Mouse (Mus musculus) midbrain, embryonic 14.5 days (tissue): ENCODE measurements at regions not wholly inside any gene's neighbourhood (a gene's known extent, or its start where the extent isn't known, plus 50 kb on each side); places are given as distances from the start of the nearest gene placed in this dataset.

Experiments used
- ATAC-seq: fragments of 200-750 bp; cut with Nextera tagmentation; 2 replicates; pipeline ENCODE4 v1.8.0; 2017; ENCODE audit warnings: moderate number of reproducible peaks, moderate library complexity; ENCODE audit not compliant: low FRiP score, low TSS enrichment
- DNase-seq: peaks from one replicate; pipeline ENCODE4 v3.0.0-alpha.2; 2015
- H3K27ac ChIP-seq: fragments of 300-500 bp; sonication (generic); replicated peaks from 2 replicates; pipeline ENCODE4 v1.5.1; 2014; ENCODE audit warnings: mild to moderate bottlenecking, low read depth, low read length, moderate library complexity
- H3K27me3 ChIP-seq: fragments of 300-500 bp; sonication (generic); 2 replicates; pipeline ENCODE4 v1.6.1; 2014; ENCODE audit warnings: low read length, control low read depth, mixed read lengths; ENCODE audit not compliant: control insufficient read depth, insufficient read depth
- H3K36me3 ChIP-seq: fragments of 300-500 bp; sonication (generic); 2 replicates; pipeline ENCODE4 v1.6.1; 2014; ENCODE audit warnings: low read length, control low read depth; ENCODE audit not compliant: control insufficient read depth, insufficient read depth
- H3K4me1 ChIP-seq: fragments of 300-500 bp; sonication (generic); 2 replicates; pipeline ENCODE4 v1.6.1; 2014; ENCODE audit warnings: mild to moderate bottlenecking, antibody characterized with exemption, low read length, control low read depth; ENCODE audit not compliant: control insufficient read depth, insufficient read depth
- H3K4me2 ChIP-seq: fragments of 300-500 bp; sonication (generic); 2 replicates; pipeline ENCODE4 v1.6.1; 2014; ENCODE audit warnings: mild to moderate bottlenecking, low read length, moderate library complexity
- H3K4me3 ChIP-seq: fragments of 300-500 bp; sonication (generic); replicated peaks from 2 replicates; pipeline ENCODE4 v1.5.1; 2014; ENCODE audit warnings: low read depth, low read length
- H3K9ac ChIP-seq: fragments of 300-500 bp; sonication (generic); replicated peaks from 2 replicates; pipeline ENCODE4 v1.6.1; 2014; ENCODE audit warnings: mild to moderate bottlenecking, low read length, moderate library complexity
- H3K9me3 ChIP-seq: fragments of 300-500 bp; sonication (generic); 2 replicates; pipeline ENCODE4 v1.6.1; 2016; ENCODE audit warnings: low read length, control low read depth, mixed read lengths; ENCODE audit not compliant: control insufficient read depth
- WGBS: fragments of 180-500 bp; shearing (Covaris S2); extraction: QIAGEN DNeasy Blood & Tissue Kit; methylation state at CpG from one replicate; pipeline ENCODE4 v1.1.7; 2014; 5-methylcytosine and 5-hydroxymethylcytosine counted together

- Histone ChIP-seq H3K9me3 (no peaks in the 10 kb centered on the region), H3K27ac (no peak overlapping the region), H3K9ac (no peak overlapping the region), H3K4me2 (no peak overlapping the region), H3K4me3 (no peak overlapping the region), H3K36me3 (no peaks in the 10 kb centered on the region), H3K27me3 (no peaks in the 10 kb centered on the region), H3K4me1 (no peaks in the 10 kb centered on the region)
- DNase-seq (no peak), ATAC-seq (no peak)
- WGBS: 61% methylated on average over 2 of the region's 2 CpGs
Observed at GRCm38 (mm10) chr13:35381641-35382040, 278.0 kb upstream of the Cdyl start.

DNA sequence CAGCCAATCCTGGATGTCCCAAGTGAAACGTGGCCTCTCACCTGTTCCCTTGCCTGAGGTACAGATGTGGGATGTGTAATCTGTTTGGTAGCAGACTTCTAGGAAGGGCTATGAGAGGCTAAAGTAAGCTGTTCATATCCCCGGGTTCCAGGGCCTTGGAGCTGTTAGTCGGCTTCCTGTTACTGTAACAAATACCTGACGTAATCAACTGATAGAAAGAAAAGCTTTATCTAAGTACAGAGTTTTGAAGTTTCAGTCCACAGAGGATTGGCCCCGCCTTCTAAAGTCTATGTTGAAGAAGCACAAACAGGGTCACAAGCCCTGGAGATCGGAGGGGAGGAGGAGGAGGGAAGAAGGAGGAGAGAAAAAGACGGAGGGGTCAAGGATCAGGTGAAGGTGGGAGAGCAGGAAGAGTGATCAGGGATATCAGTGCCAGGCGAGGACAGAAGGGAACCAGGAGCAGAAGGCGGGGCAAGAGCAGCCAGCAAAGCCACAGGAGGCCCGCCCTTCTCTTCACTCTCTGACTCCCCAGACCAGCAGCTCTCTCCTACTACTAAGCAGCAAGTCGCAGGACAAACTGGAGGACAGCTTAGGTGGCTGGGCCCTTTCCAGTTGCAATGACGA lies 276.5 kb upstream of the Cdyl start:
- Histone ChIP-seq H3K4me3 (no peak overlapping the region), H3K9me3 (no peaks in the 10 kb centered on the region), H3K4me2 (no peak overlapping the region), H3K4me1 (no peaks in the 10 kb centered on the region), H3K27me3 (no peaks in the 10 kb centered on the region), H3K27ac (no peak overlapping the region), H3K9ac (no peak overlapping the region), H3K36me3 (no peaks in the 10 kb centered on the region)
- no peak for ATAC-seq
- WGBS: 47% methylated on average over 12 of the region's 12 CpGs
- DNase-seq: no peak

- Histone ChIP-seq H3K27ac (no peak overlapping the region), H3K4me2 (no peak overlapping the region), H3K9me3 (no peaks in the 10 kb centered on the region), H3K4me1 (no peaks in the 10 kb centered on the region), H3K4me3 (no peak overlapping the region), H3K27me3 (no peaks in the 10 kb centered on the region), H3K36me3 (no peaks in the 10 kb centered on the region), H3K9ac (no peak overlapping the region)
- no peak for DNase-seq
- no peak for ATAC-seq
- WGBS: 66% methylated on average over 8 of the region's 8 CpGs
Observed at GRCm38 (mm10) chr13:35383624-35384018, 276.0 kb upstream of the Cdyl start.

DNA sequence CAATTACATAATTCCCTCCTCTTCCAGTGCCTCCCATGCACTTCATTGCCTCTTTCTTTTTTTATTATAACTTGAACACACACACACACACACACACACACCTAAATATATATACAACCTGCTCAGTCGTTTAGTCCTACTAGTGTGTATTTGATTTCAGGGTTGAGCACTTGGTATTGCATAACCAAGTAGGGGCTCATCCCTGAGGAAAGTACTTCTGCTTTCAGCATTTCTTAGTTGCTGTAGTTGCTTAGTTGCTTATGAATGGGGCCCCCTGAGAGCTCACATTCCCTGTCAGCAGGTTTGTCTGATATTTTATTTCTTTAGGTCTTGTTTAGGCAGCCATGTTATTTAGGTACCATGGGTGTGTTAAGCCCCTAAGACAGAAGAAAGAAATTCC lies 271.3 kb upstream of the Cdyl start:
- Histone ChIP-seq H3K27ac (no peak overlapping the region), H3K4me3 (no peak overlapping the region), H3K27me3 (no peaks in the 10 kb centered on the region), H3K9me3 (no peaks in the 10 kb centered on the region), H3K4me2 (no peak overlapping the region), H3K9ac (no peak overlapping the region), H3K36me3 (no peaks in the 10 kb centered on the region), H3K4me1 (no peaks in the 10 kb centered on the region)
- no peak for ATAC-seq
- 66% methylated on average over 1 of the region's 1 CpGs for WGBS
- DNase-seq: no peak

DNA sequence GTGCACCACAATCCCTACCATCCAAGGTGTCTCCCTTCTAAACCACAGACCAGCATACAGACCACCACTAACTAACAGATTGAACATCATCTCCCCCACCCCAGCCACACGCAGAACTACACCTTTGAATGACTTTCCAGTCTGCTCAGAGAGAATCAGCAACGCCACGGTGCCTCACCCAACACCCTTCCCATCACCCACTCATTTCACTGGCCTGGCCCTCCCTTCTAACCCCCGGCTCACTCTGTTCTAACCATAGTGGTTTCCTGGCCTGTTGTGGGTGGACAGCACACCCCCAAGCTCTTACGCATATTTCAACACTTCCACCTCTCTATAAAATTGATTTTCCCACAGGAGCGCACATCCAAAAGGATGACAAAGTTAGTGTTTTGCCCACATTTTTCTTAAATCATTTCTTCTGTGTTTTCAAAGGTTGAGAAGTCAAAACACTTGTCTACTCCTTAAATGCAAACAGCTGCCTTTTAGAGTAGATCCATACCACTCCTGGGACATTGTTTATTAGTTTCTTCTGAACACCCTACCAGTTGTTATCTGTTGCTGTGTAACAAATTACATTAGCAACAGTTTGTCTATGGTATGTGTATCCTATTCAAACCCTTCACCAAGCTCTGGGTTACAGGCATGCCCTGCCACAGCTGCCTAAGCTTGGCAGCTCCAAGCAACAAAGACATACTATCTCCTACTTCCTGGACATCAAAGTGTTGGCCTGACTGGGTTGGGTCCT lies 269.7 kb upstream of the Cdyl start:
- Histone ChIP-seq H3K27me3 (no peaks in the 10 kb centered on the region), H3K4me1 (no peaks in the 10 kb centered on the region), H3K9me3 (no peaks in the 10 kb centered on the region), H3K4me2 (no peak overlapping the region), H3K36me3 (no peaks in the 10 kb centered on the region), H3K9ac (no peak overlapping the region), H3K4me3 (no peak overlapping the region), H3K27ac (no peak overlapping the region)
- 95% methylated on average over 6 of the region's 6 CpGs for WGBS
- ATAC-seq (no peak), DNase-seq (no peak)

- Histone ChIP-seq H3K9me3 (no peaks in the 10 kb centered on the region), H3K27me3 (no peaks in the 10 kb centered on the region)
- ATAC-seq: no peak
Observed at GRCm38 (mm10) chr13:35390526-35390880, 269.1 kb upstream of the Cdyl start.

GRCm38 (mm10) chr13:35392167-35392566 lies 267.5 kb upstream of the Cdyl start:
- Histone ChIP-seq H3K36me3 (no peaks in the 10 kb centered on the region), H3K27ac (no peak overlapping the region), H3K4me2 (no peak overlapping the region), H3K9ac (no peak overlapping the region), H3K4me1 (no peaks in the 10 kb centered on the region), H3K4me3 (no peak overlapping the region), H3K9me3 (no peaks in the 10 kb centered on the region), H3K27me3 (no peaks in the 10 kb centered on the region)
- ATAC-seq: no peak
- WGBS: 93% methylated on average over 6 of the region's 6 CpGs
- DNase-seq: no peak

More at GRCm38 (mm10) chr13:35390526-35390880, 269.1 kb upstream of the Cdyl start:
- 88% methylated on average over 4 of the region's 4 CpGs for WGBS
- H3K4me2 ChIP-seq: no peak overlapping the region
- H3K27ac ChIP-seq: no peak overlapping the region
- H3K9ac ChIP-seq: no peak overlapping the region
- no peaks in the 10 kb centered on the region for H3K36me3 ChIP-seq
- no peak overlapping the region for H3K4me3 ChIP-seq
- no peaks in the 10 kb centered on the region for H3K4me1 ChIP-seq
- DNase-seq: no peak

DNA sequence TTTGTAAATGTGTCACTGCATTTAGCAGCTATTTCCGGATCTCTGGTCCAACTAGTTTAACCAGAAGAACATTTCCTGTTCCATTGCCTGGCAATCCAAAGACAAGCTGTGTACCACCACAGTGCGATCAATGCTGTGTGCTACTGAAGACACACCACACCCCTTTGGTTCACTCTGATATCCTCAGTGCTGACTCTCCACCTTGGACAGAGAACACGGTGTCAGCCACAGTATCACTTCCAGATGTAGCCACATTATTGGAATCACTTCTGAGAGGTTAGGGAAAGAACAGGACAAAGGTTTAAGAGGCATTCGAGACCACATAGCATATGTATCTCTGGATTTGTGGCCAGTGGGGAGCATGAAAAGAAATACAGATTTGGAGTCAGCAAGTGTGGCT lies 264.4 kb upstream of the Cdyl start:
- H3K9me3 ChIP-seq: no peaks in the 10 kb centered on the region
- H3K4me3 ChIP-seq: no peak overlapping the region
- no peak overlapping the region for H3K27ac ChIP-seq
- ATAC-seq: no peak
- H3K4me2 ChIP-seq: no peak overlapping the region
- H3K27me3 ChIP-seq: no peaks in the 10 kb centered on the region
- 81% methylated on average over 4 of the region's 4 CpGs for WGBS
- no peaks in the 10 kb centered on the region for H3K36me3 ChIP-seq
- no peak for DNase-seq
- H3K4me1 ChIP-seq: no peaks in the 10 kb centered on the region
- H3K9ac ChIP-seq: no peak overlapping the region

GRCm38 (mm10) chr13:35395630-35396029 lies 264.0 kb upstream of the Cdyl start:
- H3K27ac ChIP-seq: no peak overlapping the region
- no peak for DNase-seq
- H3K4me1 ChIP-seq: no peaks in the 10 kb centered on the region
- no peak overlapping the region for H3K4me3 ChIP-seq
- ATAC-seq: no peak
- H3K4me2 ChIP-seq: no peak overlapping the region
- H3K9me3 ChIP-seq: no peaks in the 10 kb centered on the region
- H3K36me3 ChIP-seq: no peaks in the 10 kb centered on the region
- H3K27me3 ChIP-seq: no peaks in the 10 kb centered on the region
- H3K9ac ChIP-seq: no peak overlapping the region
- 39% methylated on average over 5 of the region's 5 CpGs for WGBS
